Mouse (Mus musculus) gastrocnemius, postnatal 14 days (tissue): ENCODE measurements around the gene Tmem207. TPM values are rescaled to one million over a fixed set of nuclear protein-coding genes. Genes with fewer than 3 reads are reported as not detected.
"Not testable (repeated sequence)": the region's sequence is repeated elsewhere in the genome, so short reads cannot be mapped to it uniquely, and the experiment has no call there.

Experiments used
- DNase-seq: peaks from one replicate; pipeline ENCODE4 v3.0.0; 2021; ENCODE audit warnings: mixed read lengths
- intact Hi-C: fragments of 180-260 bp; cut with DNase I; formaldehyde crosslinking; loops from one replicate; pipeline ENCODE4 v1.15.1; 2025; ENCODE audit warnings: low total_unique reads
- long read RNA-seq, 2 experiments: library from polyadenylated mRNA; stranded (forward); transcript quantifications; one replicate each; pipeline ENCODE4 v2.0.0; 2021
- total RNA-seq, 2 experiments: library from RNA; stranded (reverse); gene quantifications; 2 replicates each; pipeline ENCODE4 v1.2.3; 2021

The Tmem207 gene
- total RNA-seq: not detected
- long read RNA-seq, experiment 1: 0 reads
- long read RNA-seq, experiment 2: 0 reads

GRCm38 (mm10) chr16:26526669-26527068, at the start of gene Tmem207:
Gene Tmem207, minus strand, starts transcription at chr16:26526769.
- intact Hi-C loops: no loop called here

GRCm38 (mm10) chr16:26574173-26574572, 47.6 kb upstream of the Tmem207 start:
- intact Hi-C loops: no loop called here
- DNase-seq: no peak

More at GRCm38 (mm10) chr16:26526669-26527068, at the start of gene Tmem207:
- DNase-seq: no peak

- intact Hi-C loops: no loop called here
- no peak for DNase-seq
These were observed 45.3 kb upstream of the Tmem207 start for GRCm38 (mm10) chr16:26571836-26572235.

GRCm38 (mm10) chr16:26569387-26569978, 42.9 kb upstream of the Tmem207 start:
- DNase-seq: no peak

DNA sequence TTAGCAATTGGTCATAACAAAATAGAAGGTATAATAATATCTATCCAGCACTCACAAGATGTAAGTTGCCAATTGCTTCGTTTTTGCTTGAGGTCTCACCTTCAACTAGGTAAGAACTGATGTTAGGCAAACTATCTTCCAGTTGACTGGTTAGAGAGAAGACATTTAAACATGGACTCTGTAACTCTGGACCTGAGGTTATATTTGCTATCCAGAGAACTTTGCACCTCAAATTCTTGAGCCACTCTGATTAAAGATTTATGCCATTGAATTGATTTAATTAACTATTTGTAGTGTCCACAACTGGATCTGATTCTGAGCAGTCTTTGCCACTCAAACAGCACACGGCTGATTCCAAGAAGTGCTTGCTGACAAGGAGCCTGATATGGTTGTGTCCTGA, 36.2 kb upstream of the Tmem207 start:
- intact Hi-C loops: no loop called here
- no peak for DNase-seq

More at GRCm38 (mm10) chr16:26569387-26569978, 42.9 kb upstream of the Tmem207 start:
- intact Hi-C loops: no loop called here

- intact Hi-C loops: no loop called here
- DNase-seq: no peak
These were observed 35.2 kb upstream of the Tmem207 start for GRCm38 (mm10) chr16:26561743-26562142.

- intact Hi-C loops: no loop called here
- no peak for DNase-seq
These were observed 32.2 kb upstream of the Tmem207 start for GRCm38 (mm10) chr16:26558797-26559196.

DNA sequence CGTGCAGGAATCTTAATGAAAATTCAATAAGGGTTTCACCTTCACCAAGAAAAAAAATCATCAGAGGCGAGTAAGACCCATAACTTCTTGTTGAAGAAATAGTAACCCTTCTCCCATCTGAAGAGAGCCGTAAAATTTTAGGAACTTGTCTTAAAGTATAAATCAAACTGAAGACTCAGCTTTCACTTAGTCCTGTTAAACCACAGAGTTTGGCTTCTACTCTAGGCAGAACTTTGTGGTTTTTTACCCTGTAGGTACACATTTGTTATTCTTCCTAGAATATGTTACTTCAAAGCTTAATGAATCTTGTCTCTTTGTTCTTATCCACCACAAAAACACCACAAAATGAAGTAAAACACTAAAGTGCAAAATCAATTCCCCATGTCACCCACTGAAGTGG, 25.7 kb upstream of the Tmem207 start:
- intact Hi-C loops: no loop called here
- no peak for DNase-seq

GRCm38 (mm10) chr16:26549221-26549620, 22.7 kb upstream of the Tmem207 start:
- intact Hi-C loops: no loop called here
- no peak for DNase-seq

DNA sequence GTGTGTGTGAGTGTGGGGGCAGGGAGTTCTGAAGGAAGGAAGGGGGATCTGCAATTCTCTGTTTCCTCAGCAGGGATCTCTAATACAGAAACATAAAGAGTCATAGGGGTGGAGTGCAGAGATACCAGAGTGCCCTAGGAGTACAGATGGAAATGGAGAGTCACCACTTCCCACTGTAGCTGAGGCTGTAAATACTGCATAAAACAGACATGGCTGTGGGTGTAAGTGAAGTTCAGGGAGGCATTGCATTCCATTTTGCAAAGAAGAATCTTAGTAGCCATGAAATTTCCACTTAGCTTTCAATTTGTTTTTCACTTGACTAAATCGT, 20.3 kb upstream of the Tmem207 start:
- DNase-seq: no peak
- intact Hi-C loops: no loop called here

DNA sequence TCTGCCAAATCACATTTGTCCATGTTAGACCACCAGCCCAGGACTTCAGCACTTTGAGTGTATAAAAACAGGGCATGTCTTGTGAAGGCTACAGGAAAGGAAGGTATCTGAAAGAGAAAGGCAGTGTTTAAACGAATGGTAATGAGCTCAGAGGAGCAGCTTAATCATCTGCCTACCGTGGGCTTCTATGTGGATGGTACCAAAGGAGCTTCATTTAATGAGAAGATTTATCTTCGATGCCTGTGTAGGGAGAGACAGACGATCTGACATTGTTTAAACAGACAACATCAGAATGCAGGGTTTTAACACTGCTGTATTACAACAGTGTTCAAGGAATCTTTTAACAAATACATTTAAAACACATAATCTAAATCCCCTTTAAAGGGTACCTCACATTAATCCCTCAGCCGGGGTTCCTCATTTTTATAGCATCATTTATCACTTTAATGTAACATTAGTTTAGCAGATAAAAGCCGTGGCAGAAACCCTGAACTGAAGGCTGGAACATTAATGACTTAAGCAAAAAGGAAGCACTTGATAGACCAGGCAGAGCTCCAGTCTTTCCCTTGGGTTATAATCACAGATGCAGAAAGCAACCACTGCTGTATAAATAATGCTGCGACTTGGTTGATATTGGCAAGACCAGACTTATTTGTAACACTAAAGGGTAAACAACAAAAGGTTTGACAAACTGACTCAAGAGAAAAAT, 19.8 kb upstream of the Tmem207 start:
- intact Hi-C loops: no loop called here

DNA sequence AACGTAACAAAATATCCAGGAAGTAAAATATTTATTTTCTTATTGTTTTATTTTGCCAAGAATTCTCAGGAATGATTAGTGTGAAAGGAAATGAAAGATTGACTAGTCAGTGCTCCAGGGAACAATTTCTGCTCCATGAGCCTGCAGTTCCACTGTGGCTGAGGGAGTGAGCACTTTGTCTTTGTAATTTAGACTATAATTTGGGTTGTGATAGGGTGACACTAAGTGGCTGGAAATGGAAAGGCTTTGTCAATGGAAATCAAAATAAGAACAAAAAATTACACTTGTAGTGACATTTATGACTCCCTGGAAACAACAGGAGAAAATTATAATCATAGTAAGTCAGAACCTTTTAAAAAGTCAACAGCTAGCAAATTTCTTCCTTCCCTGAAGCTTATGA, 5.7 kb upstream of the Tmem207 start:
- DNase-seq: no peak
- intact Hi-C loops: no loop called here

More for the DNA sequence above, 19.8 kb upstream of the Tmem207 start:
- no peak for DNase-seq

DNA sequence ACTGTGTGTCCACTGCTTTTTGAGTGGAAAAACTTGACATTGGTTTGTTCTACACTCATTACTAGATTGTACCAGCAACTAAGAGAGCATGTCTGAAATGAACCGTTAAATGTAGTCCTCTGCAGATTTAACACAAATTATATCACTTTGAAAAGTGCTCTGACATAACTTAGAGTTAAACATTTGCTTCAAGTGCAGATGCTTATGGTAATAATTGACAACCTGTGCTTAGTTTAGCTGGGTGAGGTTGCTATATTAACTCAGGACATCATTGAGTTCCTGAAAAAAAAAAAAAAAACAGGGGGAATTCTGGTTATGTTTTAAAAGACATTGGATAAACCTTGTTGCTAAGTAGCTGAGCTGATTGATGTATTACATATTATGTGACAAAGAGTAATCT, 3.9 kb upstream of the Tmem207 start:
- intact Hi-C loops: no loop called here

DNA sequence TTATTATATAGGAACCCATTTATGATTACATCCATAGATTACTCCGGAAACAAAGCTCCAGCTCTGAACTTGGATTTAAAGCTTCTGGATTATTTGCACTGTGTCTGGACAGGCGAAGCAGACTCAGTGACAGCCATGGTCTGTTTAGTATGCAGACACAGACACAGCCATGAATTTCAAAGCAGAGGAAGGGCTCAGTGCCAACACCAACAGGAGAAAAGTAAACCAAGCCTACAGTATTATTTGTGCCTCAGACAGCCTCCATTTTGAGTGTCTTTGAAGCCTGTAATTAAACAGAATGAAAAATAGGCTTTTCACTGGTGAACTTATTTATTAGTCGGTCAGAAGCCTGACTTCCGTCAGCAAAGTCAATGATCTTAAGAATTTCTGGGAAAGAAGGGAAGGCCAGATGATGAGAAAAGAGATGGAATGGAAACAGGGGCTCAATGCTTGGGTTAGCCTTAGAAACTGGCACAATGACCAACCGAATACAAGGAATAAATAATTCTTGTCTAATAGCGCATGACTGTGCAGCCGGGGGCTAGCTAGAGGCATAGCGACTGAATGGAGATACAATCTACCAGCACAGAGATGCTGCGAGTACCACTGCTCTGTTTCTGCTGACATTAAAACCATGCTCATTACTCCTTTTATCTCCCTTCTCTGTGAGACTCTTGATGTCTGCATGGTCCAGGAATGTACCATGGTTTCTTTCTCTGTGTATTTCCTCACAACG, 1.5 kb upstream of the Tmem207 start:
- no peak for DNase-seq
- intact Hi-C loops: no loop called here

More for the DNA sequence above, 3.9 kb upstream of the Tmem207 start:
- no peak for DNase-seq

DNA sequence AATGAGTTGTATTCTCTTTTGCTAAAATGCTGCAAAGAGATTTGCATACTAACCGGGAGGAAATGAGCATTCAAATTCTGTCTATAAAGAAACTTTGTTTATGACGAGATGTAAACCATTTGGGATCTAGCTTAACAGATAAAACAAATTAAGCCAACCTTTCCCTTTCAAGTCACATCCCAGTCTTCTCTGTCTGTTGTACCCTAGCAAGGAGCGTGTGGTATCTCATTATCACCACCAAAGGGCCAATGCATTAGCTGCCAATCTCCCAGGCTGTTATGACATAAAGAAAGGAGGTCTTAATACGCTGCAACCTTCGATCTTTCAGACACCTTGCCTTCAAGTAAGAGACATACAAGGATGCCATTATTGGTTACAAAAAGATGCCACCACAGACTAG, 737 bp downstream of the Tmem207 start:
- DNase-seq: no peak
- intact Hi-C loops: no loop called here

DNA sequence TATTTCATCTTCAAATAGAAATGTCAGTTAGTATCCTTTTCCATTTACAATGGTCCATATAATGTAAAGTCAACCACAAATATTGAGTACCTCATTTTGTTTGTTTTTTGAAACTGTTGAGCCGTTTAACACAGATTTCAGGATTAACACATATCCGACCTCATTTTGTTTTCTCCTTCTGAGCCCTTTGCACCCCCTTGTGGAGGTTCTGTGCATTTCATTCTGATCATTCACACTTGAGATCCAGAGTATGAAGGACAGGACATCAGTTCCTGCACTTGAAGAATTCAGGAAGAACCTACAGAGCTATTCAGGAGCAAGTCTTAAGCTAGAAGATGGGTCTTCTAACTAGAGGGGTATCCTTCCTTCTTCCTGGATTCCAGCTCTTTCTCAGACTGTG, 7.0 kb downstream of the Tmem207 start:
- no peak for DNase-seq
- intact Hi-C loops: no loop called here

- intact Hi-C loops: no loop called here
These were observed 21.6 kb downstream of the Tmem207 start for GRCm38 (mm10) chr16:26504961-26505360.

GRCm38 (mm10) chr16:26500738-26501137, 25.8 kb downstream of the Tmem207 start:
- no peak for DNase-seq
- intact Hi-C loops: no loop called here

More at GRCm38 (mm10) chr16:26504961-26505360, 21.6 kb downstream of the Tmem207 start:
- no peak for DNase-seq

GRCm38 (mm10) chr16:26499705-26500104, 26.9 kb downstream of the Tmem207 start:
- DNase-seq, intact Hi-C loops: not testable (repeated sequence)

GRCm38 (mm10) chr16:26495721-26496120, 30.8 kb downstream of the Tmem207 start:
- intact Hi-C loops: no loop called here
- no peak for DNase-seq

- no peak for DNase-seq
- intact Hi-C loops: no loop called here
These were observed 55.3 kb downstream of the Tmem207 start for GRCm38 (mm10) chr16:26471254-26471653.
